Mouse (Mus musculus): Measurements from ENCODE around the gene Rnf10. TPM values are rescaled to one million over a fixed set of nuclear protein-coding genes. Genes with fewer than 3 reads are reported as not detected.

Gene Rnf10
- polyA plus RNA-seq, 1 experiment from 2014 or later = 77.1 TPM

GRCm38 (mm10) chr5:115266340-115266739 lies 6.4 kb downstream of the Rnf10 start:
- no peak for ATAC-seq (ENCODE audit: insufficient number of reproducible peaks, insufficient read depth, low FRiP score, low read depth)
- WGBS = 84% methylated on average over 5 of the region's 5 CpGs
- Histone ChIP-seq H3K4me2 (ENCODE audit: low read length) (peak overlapping the region; percentile 40; the same call in 1 of the 2 replicates), H3K4me1 (ENCODE audit: control insufficient read depth in 2 of 2, insufficient read depth in 2 of 2, low read length in 2 of 2) (peaks cover 16 to 55% of the 10 kb centered on the region in 2 experiments), H3K27ac (replicated peaks in 1 of 2; ENCODE audit: control insufficient read depth in 1 of 2, insufficient read depth in 1 of 2, low read depth in 2 of 2, low read length in 2 of 2) (peak overlapping the region in 1 of 2 experiments; percentile 47; a peak in 1 of 4 replicates), H3K36me3 (ENCODE audit: control insufficient read depth, insufficient read depth, low read length) (peaks cover 41% of the 10 kb centered on the region), H3K4me3 (ENCODE audit: control insufficient read depth in 1 of 2, insufficient read depth in 1 of 2, low read depth in 1 of 2, low read length in 2 of 2) (no peak overlapping the region), H3K9me3 (ENCODE audit: control insufficient read depth, low read length) (no peaks in the 10 kb centered on the region), H3K9ac (ENCODE audit: low read length) (no peak overlapping the region), H3K27me3 (ENCODE audit: control insufficient read depth, insufficient read depth, low read length) (no peaks in the 10 kb centered on the region)

- no peaks in the 10 kb centered on the region for H3K27me3 ChIP-seq (ENCODE audit: control insufficient read depth, insufficient read depth, low read length)
- H3K4me1 ChIP-seq (ENCODE audit: control insufficient read depth in 2 of 2, insufficient read depth in 2 of 2, low read length in 2 of 2) = peaks cover 10 to 21% of the 10 kb centered on the region in 2 experiments
- peaks cover 47% of the 10 kb centered on the region for H3K36me3 ChIP-seq (ENCODE audit: control insufficient read depth, insufficient read depth, low read length)
- 91% methylated on average over 14 of the region's 14 CpGs for WGBS
- no peak overlapping the region for H3K4me3 ChIP-seq (ENCODE audit: control insufficient read depth in 1 of 2, insufficient read depth in 1 of 2, low read depth in 1 of 2, low read length in 2 of 2)
- no peak overlapping the region for H3K9ac ChIP-seq (ENCODE audit: low read length)
- H3K27ac ChIP-seq (replicated peaks in 1 of 2; ENCODE audit: control insufficient read depth in 1 of 2, insufficient read depth in 1 of 2, low read depth in 2 of 2, low read length in 2 of 2) = no peak overlapping the region
- H3K9me3 ChIP-seq (ENCODE audit: control insufficient read depth, low read length) = no peaks in the 10 kb centered on the region
- no peak overlapping the region for H3K4me2 ChIP-seq (ENCODE audit: low read length)
- no peak for ATAC-seq (ENCODE audit: insufficient number of reproducible peaks, insufficient read depth, low FRiP score, low read depth)
These were observed 10.0 kb downstream of the Rnf10 start for GRCm38 (mm10) chr5:115262502-115263291.

DNA sequence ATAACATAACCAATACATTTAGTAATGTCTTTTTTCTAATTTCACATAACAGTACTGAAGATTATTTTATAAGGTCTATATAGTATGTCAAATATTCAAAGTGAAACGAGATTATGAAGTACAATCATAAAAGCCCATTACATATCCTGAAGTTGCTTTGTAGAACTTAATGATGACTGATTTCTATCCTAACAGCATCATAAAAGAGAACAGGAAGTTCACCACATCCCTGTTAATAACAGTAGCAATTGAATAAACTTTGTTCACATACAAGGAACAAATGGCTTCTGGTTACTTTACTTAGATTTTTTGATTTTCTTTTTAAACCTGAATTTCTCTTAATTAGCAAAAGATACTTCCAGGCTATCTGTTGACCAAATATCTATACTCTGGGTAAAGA lies 10.8 kb downstream of the Rnf10 start:
- 86% methylated on average over 1 of the region's 1 CpGs for WGBS
- no peak overlapping the region for H3K9ac ChIP-seq (ENCODE audit: low read length)
- no peaks in the 10 kb centered on the region for H3K9me3 ChIP-seq (ENCODE audit: control insufficient read depth, low read length)
- no peak overlapping the region for H3K27ac ChIP-seq (replicated peaks in 1 of 2; ENCODE audit: control insufficient read depth in 1 of 2, insufficient read depth in 1 of 2, low read depth in 2 of 2, low read length in 2 of 2)
- H3K4me2 ChIP-seq (ENCODE audit: low read length) = no peak overlapping the region
- peaks cover 6 to 13% of the 10 kb centered on the region in 2 experiments for H3K4me1 ChIP-seq (ENCODE audit: control insufficient read depth in 2 of 2, insufficient read depth in 2 of 2, low read length in 2 of 2)
- H3K27me3 ChIP-seq (ENCODE audit: control insufficient read depth, insufficient read depth, low read length) = no peaks in the 10 kb centered on the region
- peaks cover 55% of the 10 kb centered on the region for H3K36me3 ChIP-seq (ENCODE audit: control insufficient read depth, insufficient read depth, low read length)
- ATAC-seq (ENCODE audit: insufficient number of reproducible peaks, insufficient read depth, low FRiP score, low read depth) = no peak
- H3K4me3 ChIP-seq (ENCODE audit: control insufficient read depth in 1 of 2, insufficient read depth in 1 of 2, low read depth in 1 of 2, low read length in 2 of 2) = no peak overlapping the region

DNA sequence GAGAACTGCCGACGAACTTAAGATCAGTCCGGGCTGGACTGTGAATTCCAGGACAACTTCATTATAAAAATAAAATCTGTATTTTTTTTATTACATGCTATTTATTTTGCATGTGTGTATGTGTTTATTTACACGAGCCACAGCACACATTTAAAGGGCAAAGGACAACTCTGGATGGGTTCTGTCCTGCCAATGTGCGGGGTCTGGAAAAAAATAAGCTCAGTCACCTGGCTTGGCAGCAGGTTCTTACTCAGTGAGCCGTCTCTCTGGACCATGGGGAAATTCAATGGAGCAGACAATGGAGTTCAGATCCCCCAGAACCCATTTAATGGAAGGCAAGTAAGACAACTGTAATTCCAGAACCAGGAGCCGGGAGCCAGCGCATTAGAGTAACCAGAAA lies 11.6 kb downstream of the Rnf10 start:
- no peak overlapping the region for H3K4me3 ChIP-seq (ENCODE audit: control insufficient read depth in 1 of 2, insufficient read depth in 1 of 2, low read depth in 1 of 2, low read length in 2 of 2)
- no peak overlapping the region for H3K4me2 ChIP-seq (ENCODE audit: low read length)
- no peaks in the 10 kb centered on the region for H3K27me3 ChIP-seq (ENCODE audit: control insufficient read depth, insufficient read depth, low read length)
- no peaks in the 10 kb centered on the region for H3K9me3 ChIP-seq (ENCODE audit: control insufficient read depth, low read length)
- peaks cover 56% of the 10 kb centered on the region for H3K36me3 ChIP-seq (ENCODE audit: control insufficient read depth, insufficient read depth, low read length)
- WGBS = 87% methylated on average over 8 of the region's 8 CpGs
- H3K9ac ChIP-seq (ENCODE audit: low read length) = no peak overlapping the region
- ATAC-seq (ENCODE audit: insufficient number of reproducible peaks, insufficient read depth, low FRiP score, low read depth) = no peak
- H3K4me1 ChIP-seq (ENCODE audit: control insufficient read depth in 2 of 2, insufficient read depth in 2 of 2, low read length in 2 of 2) = peaks cover 1 to 6% of the 10 kb centered on the region in 2 experiments; a peak in 3 of 4 replicates
- no peak overlapping the region for H3K27ac ChIP-seq (replicated peaks in 1 of 2; ENCODE audit: control insufficient read depth in 1 of 2, insufficient read depth in 1 of 2, low read depth in 2 of 2, low read length in 2 of 2)

GRCm38 (mm10) chr5:115260356-115260755 lies 12.3 kb downstream of the Rnf10 start:
- ATAC-seq (ENCODE audit: insufficient number of reproducible peaks, insufficient read depth, low FRiP score, low read depth) = no peak
- Histone ChIP-seq H3K27ac (replicated peaks in 1 of 2; ENCODE audit: control insufficient read depth in 1 of 2, insufficient read depth in 1 of 2, low read depth in 2 of 2, low read length in 2 of 2) (no peak overlapping the region), H3K4me2 (ENCODE audit: low read length) (no peak overlapping the region), H3K4me3 (ENCODE audit: control insufficient read depth in 1 of 2, insufficient read depth in 1 of 2, low read depth in 1 of 2, low read length in 2 of 2) (no peak overlapping the region), H3K9me3 (ENCODE audit: control insufficient read depth, low read length) (no peaks in the 10 kb centered on the region), H3K4me1 (ENCODE audit: control insufficient read depth in 2 of 2, insufficient read depth in 2 of 2, low read length in 2 of 2) (no peaks in the 10 kb centered on the region), H3K36me3 (ENCODE audit: control insufficient read depth, insufficient read depth, low read length) (peaks cover 64% of the 10 kb centered on the region), H3K9ac (ENCODE audit: low read length) (no peak overlapping the region), H3K27me3 (ENCODE audit: control insufficient read depth, insufficient read depth, low read length) (no peaks in the 10 kb centered on the region)
- 75% methylated on average over 6 of the region's 6 CpGs for WGBS

- ATAC-seq (ENCODE audit: insufficient number of reproducible peaks, insufficient read depth, low FRiP score, low read depth) = no peak
- no peaks in the 10 kb centered on the region for H3K9me3 ChIP-seq (ENCODE audit: control insufficient read depth, low read length)
- H3K36me3 ChIP-seq (ENCODE audit: control insufficient read depth, insufficient read depth, low read length) = peaks cover 59% of the 10 kb centered on the region
- 93% methylated on average over 10 of the region's 10 CpGs for WGBS
- H3K4me1 ChIP-seq (ENCODE audit: control insufficient read depth in 2 of 2, insufficient read depth in 2 of 2, low read length in 2 of 2) = no peaks in the 10 kb centered on the region
- H3K4me3 ChIP-seq (ENCODE audit: control insufficient read depth in 1 of 2, insufficient read depth in 1 of 2, low read depth in 1 of 2, low read length in 2 of 2) = no peak overlapping the region
- no peak overlapping the region for H3K9ac ChIP-seq (ENCODE audit: low read length)
- no peak overlapping the region for H3K4me2 ChIP-seq (ENCODE audit: low read length)
- H3K27me3 ChIP-seq (ENCODE audit: control insufficient read depth, insufficient read depth, low read length) = no peaks in the 10 kb centered on the region
- no peak overlapping the region for H3K27ac ChIP-seq (replicated peaks in 1 of 2; ENCODE audit: control insufficient read depth in 1 of 2, insufficient read depth in 1 of 2, low read depth in 2 of 2, low read length in 2 of 2)
These were observed 15.7 kb downstream of the Rnf10 start for GRCm38 (mm10) chr5:115256909-115257546.

DNA sequence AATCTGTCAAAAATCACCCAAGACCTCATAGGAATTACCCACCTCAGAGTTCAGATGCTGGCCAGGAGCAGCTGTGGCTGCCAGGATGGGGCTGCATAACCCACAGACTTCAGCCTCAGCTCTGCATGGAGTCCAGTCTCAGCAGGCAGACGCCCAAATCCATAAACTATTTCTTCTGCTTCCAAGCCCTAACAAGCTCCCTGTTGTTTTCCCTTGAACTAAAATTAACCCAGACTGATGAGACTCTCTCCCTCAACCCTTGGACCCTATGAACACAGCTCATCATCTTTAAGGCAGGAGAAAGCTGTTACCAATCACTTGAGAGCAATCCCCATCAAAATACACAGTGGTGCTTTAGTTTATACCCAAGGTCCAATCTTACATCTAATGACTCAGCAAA lies 17.2 kb downstream of the Rnf10 start:
- H3K36me3 ChIP-seq (ENCODE audit: control insufficient read depth, insufficient read depth, low read length) = peaks cover 71% of the 10 kb centered on the region
- ATAC-seq (ENCODE audit: insufficient number of reproducible peaks, insufficient read depth, low FRiP score, low read depth) = no peak

More for the DNA sequence above, 17.2 kb downstream of the Rnf10 start:
- Histone ChIP-seq H3K9me3 (ENCODE audit: control insufficient read depth, low read length) (no peaks in the 10 kb centered on the region), H3K4me1 (ENCODE audit: control insufficient read depth in 2 of 2, insufficient read depth in 2 of 2, low read length in 2 of 2) (no peaks in the 10 kb centered on the region), H3K27me3 (ENCODE audit: control insufficient read depth, insufficient read depth, low read length) (no peaks in the 10 kb centered on the region), H3K4me2 (ENCODE audit: low read length) (no peak overlapping the region), H3K27ac (replicated peaks in 1 of 2; ENCODE audit: control insufficient read depth in 1 of 2, insufficient read depth in 1 of 2, low read depth in 2 of 2, low read length in 2 of 2) (no peak overlapping the region), H3K4me3 (ENCODE audit: control insufficient read depth in 1 of 2, insufficient read depth in 1 of 2, low read depth in 1 of 2, low read length in 2 of 2) (no peak overlapping the region), H3K9ac (ENCODE audit: low read length) (no peak overlapping the region)
- WGBS = 81% methylated on average over 1 of the region's 1 CpGs
